Mouse (Mus musculus) lung, postnatal 0 days (tissue): Measurements from ENCODE around the gene BC052040. TPM values are rescaled to one million over a fixed set of nuclear protein-coding genes. Genes with fewer than 3 reads are reported as not detected.

Experiments
- ATAC-seq: fragments of 200-750 bp; cut with Nextera tagmentation; 2 replicates; pipeline ENCODE4 v1.8.0; 2017; ENCODE audit warnings: moderate library complexity
- DNase-seq: peaks from one replicate; pipeline ENCODE4 v3.0.0-alpha.2; 2016; ENCODE audit warnings: low spot score
- H3K27ac ChIP-seq: fragments of 300-500 bp; sonication (generic); 2 replicates; pipeline ENCODE4 v1.5.1; 2014; ENCODE audit warnings: antibody characterized with exemption, mild to moderate bottlenecking, low read length, mixed read lengths
- H3K27me3 ChIP-seq: fragments of 300-500 bp; sonication (generic); replicated peaks from 2 replicates; pipeline ENCODE4 v1.6.1; 2014; ENCODE audit warnings: low read length, mixed read lengths; ENCODE audit not compliant: insufficient read depth
- H3K36me3 ChIP-seq: fragments of 300-500 bp; sonication (generic); 2 replicates; pipeline ENCODE4 v1.6.1; 2014; ENCODE audit warnings: low read length, mixed read lengths; ENCODE audit not compliant: insufficient read depth
- H3K4me1 ChIP-seq: fragments of 300-500 bp; sonication (generic); 2 replicates; pipeline ENCODE4 v1.6.1; 2014; ENCODE audit warnings: antibody characterized with exemption, low read depth, low read length, mixed read lengths; ENCODE audit not compliant: insufficient read depth
- H3K4me2 ChIP-seq: fragments of 300-500 bp; sonication (generic); replicated peaks from 2 replicates; pipeline ENCODE4 v1.6.1; 2014; ENCODE audit warnings: low read depth, mild to moderate bottlenecking, low read length, moderate library complexity, mixed read lengths
- H3K4me3 ChIP-seq: fragments of 300-500 bp; sonication (generic); 2 replicates; pipeline ENCODE4 v1.5.1; 2014; ENCODE audit warnings: low read depth, low read length
- H3K9ac ChIP-seq: fragments of 300-500 bp; sonication (generic); replicated peaks from 2 replicates; pipeline ENCODE4 v1.6.1; 2014; ENCODE audit warnings: low read depth, mild to moderate bottlenecking
- H3K9me3 ChIP-seq: fragments of 300-500 bp; sonication (generic); 2 replicates; pipeline ENCODE4 v1.6.1; 2016; ENCODE audit warnings: low read length, mixed read lengths
- CTCF ChIP-seq: IDR thresholded peaks from 2 replicates; pipeline ENCODE4 v1.5.1; 2016; ENCODE audit warnings: antibody characterized with exemption, mild to moderate bottlenecking
- EP300 ChIP-seq: IDR thresholded peaks from 2 replicates; pipeline ENCODE4 v1.6.1; 2016; ENCODE audit warnings: antibody characterized with exemption, mild to moderate bottlenecking, control low read depth
- WGBS: fragments of 180-500 bp; shearing (Covaris S2); extraction: QIAGEN DNeasy Blood & Tissue Kit; methylation state at CpG from one replicate; pipeline ENCODE4 v1.1.7; 2014; 5-methylcytosine and 5-hydroxymethylcytosine counted together
- polyA plus RNA-seq: library from polyadenylated mRNA; unstranded; fragments of >200 nt; fragmentation: Nextera tagmentation; extraction: Ambion mirVana; gene quantifications from 2 replicates; pipeline ENCODE4 v1.2.1, GENCODE M21; 2015

BC052040 gene
- polyA plus RNA-seq, 1 experiment from 2014 or later, result 1.6 TPM

- WGBS, result 55% methylated on average over 3 of the region's 3 CpGs
- ATAC-seq, result peak; percentile 16; the same call in 1 of the 2 replicates
- Histone ChIP-seq H3K36me3 (no peaks in the 10 kb centered on the region), H3K9ac (no peak overlapping the region), H3K4me3 (no peak overlapping the region), H3K27ac (no peak overlapping the region), H3K27me3 (no peaks in the 10 kb centered on the region), H3K4me2 (no peak overlapping the region), H3K4me1 (no peaks in the 10 kb centered on the region), H3K9me3 (no peaks in the 10 kb centered on the region)
- TF ChIP-seq EP300 (no peak), CTCF (no peak)
- DNase-seq, result no peak
These were observed 29.6 kb upstream of the BC052040 start for GRCm38 (mm10) chr2:115551901-115552300.

DNA sequence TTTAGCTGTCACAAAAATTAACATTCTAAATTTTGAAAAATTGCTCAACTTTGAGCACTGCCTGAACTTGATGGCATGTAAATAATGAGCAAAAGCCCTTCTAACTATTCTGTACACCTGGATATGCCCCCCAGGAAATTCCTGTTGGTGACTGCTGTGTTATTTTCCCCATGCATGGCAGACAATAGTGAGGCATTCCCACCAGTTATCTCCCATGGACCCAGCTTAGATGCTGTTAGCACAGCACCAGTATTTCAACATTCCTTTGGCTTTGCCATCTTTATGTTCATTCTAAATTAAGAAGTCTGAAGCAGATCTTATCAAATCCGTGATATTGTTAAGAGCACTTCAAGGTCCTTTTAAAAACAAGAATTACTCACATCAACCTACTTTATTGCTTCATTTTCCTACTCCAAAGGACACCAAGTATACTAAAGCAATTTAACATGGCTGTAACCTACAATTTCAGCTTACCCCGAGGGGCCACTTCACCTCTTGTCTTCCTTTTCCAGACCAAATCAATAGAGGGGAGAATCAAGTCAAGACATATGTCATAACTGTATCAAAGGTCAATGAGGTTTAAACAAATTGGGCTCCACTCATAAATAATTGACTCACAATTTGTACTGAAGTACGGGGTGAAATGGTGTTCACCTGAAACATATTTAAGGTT is 19.2 kb upstream of the BC052040 start:
- no peak overlapping the region for H3K4me2 ChIP-seq
- peak; percentile 46 for DNase-seq
- H3K27me3 ChIP-seq, result no peaks in the 10 kb centered on the region
- WGBS, result 50% methylated on average over 3 of the region's 3 CpGs
- TF ChIP-seq EP300, result peak; percentile 42; the same call in 1 of the 2 replicates
- no peak for TF ChIP-seq CTCF
- no peaks in the 10 kb centered on the region for H3K4me1 ChIP-seq
- no peak overlapping the region for H3K9ac ChIP-seq
- ATAC-seq, result no peak; the same call in 1 of the 2 replicates
- H3K36me3 ChIP-seq, result no peaks in the 10 kb centered on the region
- H3K27ac ChIP-seq, result no peak overlapping the region
- H3K4me3 ChIP-seq, result no peak overlapping the region
- H3K9me3 ChIP-seq, result no peaks in the 10 kb centered on the region

DNA sequence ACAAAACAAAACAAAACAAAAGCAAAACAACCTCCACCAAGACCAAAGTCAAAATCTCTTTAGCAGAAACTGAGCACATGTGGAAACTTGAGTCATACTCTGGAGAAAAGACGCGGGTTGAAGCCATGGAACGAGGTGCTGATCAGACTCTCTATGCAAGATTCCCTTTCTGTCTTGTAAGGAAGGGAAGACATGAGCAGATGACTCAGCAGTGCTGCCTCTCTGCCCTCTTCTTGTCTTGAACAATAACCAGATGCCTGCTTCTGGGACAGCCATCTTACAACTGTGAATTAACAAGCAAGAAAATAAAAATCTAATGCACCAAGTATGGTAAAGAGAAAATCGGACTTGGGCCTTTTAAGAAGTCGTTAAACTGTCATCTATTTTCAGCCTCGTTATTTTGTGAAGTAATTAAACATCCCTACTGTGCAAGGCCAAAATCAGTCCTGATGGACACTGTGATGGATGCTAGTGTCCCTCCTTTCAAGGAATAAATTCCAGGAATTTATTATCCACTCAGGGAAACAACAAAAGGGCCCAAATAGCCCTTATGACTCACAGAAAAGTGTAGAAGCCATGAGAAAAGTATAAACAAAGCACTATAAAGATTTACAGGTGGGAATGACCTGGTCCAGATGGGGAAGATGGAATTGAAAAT is 18.0 kb upstream of the BC052040 start:
- Histone ChIP-seq H3K27me3 (no peaks in the 10 kb centered on the region), H3K27ac (no peak overlapping the region), H3K4me1 (no peaks in the 10 kb centered on the region), H3K4me3 (no peak overlapping the region), H3K4me2 (no peak overlapping the region), H3K36me3 (no peaks in the 10 kb centered on the region), H3K9me3 (no peaks in the 10 kb centered on the region), H3K9ac (no peak overlapping the region)
- ATAC-seq (no peak), DNase-seq (no peak)
- TF ChIP-seq EP300, result no peak
- TF ChIP-seq CTCF, result no peak
- 89% methylated on average over 6 of the region's 6 CpGs for WGBS

GRCm38 (mm10) chr2:115571996-115572395 is 9.5 kb upstream of the BC052040 start:
- DNase-seq (no peak), ATAC-seq (no peak)
- Histone ChIP-seq H3K36me3 (no peaks in the 10 kb centered on the region), H3K9ac (no peak overlapping the region), H3K4me1 (no peaks in the 10 kb centered on the region), H3K4me2 (no peak overlapping the region), H3K27ac (no peak overlapping the region), H3K4me3 (no peak overlapping the region), H3K9me3 (no peaks in the 10 kb centered on the region), H3K27me3 (no peaks in the 10 kb centered on the region)
- TF ChIP-seq EP300 (no peak), CTCF (no peak)
- 76% methylated on average over 1 of the region's 1 CpGs for WGBS

DNA sequence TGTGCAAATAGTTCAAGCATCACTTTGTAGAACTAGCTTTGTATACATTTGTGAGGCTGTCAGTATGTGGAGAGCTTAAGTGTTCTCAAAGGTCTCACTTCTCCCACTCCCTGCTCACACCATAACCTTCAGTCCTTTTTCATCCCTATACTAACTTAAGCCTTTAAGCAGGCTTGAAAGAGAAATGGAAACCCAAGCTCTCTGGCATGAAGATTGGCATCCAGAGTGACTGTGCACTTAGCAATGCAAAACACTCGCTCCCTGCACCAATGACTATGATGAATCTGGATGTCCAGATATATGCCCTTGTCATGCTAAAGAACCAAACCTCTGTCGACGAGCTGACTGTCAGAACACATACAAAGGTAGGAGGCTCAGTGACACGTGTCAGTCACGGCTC is 6.7 kb upstream of the BC052040 start:
- H3K27ac ChIP-seq, result no peak overlapping the region
- no peaks in the 10 kb centered on the region for H3K27me3 ChIP-seq
- ATAC-seq (no peak), DNase-seq (no peak)
- no peak for TF ChIP-seq CTCF
- no peak for TF ChIP-seq EP300
- no peak overlapping the region for H3K4me2 ChIP-seq
- H3K9me3 ChIP-seq, result no peaks in the 10 kb centered on the region
- H3K36me3 ChIP-seq, result no peaks in the 10 kb centered on the region
- WGBS, result 67% methylated on average over 5 of the region's 5 CpGs
- H3K9ac ChIP-seq, result no peak overlapping the region
- H3K4me1 ChIP-seq, result no peaks in the 10 kb centered on the region
- no peak overlapping the region for H3K4me3 ChIP-seq

DNA sequence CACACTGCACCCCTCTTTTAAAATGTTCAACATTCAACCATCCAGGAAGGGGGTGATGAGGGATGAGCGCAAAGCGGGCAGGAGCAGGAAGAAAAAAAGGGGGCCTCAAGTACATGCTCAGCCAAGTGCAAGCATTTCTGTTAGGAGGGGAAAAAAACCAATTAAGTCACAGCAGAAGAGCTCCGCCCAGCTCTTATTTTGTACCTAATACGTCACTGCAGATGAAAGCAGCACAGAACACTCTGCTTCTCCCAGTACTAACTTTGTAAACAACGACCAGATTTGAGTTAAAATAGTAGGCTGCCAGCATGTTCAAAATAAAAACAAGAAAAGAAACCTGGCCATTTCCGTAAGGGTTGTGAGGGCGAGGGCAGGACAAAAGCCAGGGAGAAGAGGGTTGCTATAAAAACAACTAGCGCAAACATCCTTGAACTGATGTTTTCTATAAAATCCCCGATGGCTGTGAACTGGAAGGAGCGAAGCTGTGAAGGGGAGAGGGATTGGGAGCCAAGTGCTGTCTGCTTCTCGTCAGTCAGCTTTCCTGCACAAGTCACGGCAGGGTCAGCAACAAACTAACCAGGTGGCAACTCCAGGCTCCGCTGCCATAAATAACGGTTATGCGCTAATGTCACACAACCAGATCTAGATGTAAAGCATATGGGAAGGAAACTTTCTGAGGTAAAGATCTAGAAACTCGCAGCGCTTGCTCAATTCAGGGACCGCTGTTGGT is 2.2 kb upstream of the BC052040 start:
- DNase-seq (no peak), ATAC-seq (no peak)
- Histone ChIP-seq H3K9me3 (no peaks in the 10 kb centered on the region), H3K27ac (no peak overlapping the region), H3K4me3 (no peak overlapping the region), H3K9ac (no peak overlapping the region), H3K4me1 (peaks cover 3% of the 10 kb centered on the region; the same call in 1 of the 2 replicates), H3K27me3 (no peaks in the 10 kb centered on the region), H3K4me2 (peak overlapping the region; percentile 15; the same call in 1 of the 2 replicates), H3K36me3 (no peaks in the 10 kb centered on the region)
- TF ChIP-seq CTCF, result no peak
- TF ChIP-seq EP300, result no peak
- WGBS, result 44% methylated on average over 18 of the region's 18 CpGs
